Mouse (Mus musculus) urinary bladder, adult 18-20 months (tissue): Measurements from ENCODE around the gene Stab1.
A peak's percentile ranks its signal among the peaks of the same experiment; 100 is the strongest.

Source experiments
- DNase-seq, 2 experiments: peaks; one replicate each; pipeline ENCODE4 v3.0.0; 2022; ENCODE audit warnings: low spot score in 2 of 2, mixed read lengths in 2 of 2

Gene Stab1

DNA sequence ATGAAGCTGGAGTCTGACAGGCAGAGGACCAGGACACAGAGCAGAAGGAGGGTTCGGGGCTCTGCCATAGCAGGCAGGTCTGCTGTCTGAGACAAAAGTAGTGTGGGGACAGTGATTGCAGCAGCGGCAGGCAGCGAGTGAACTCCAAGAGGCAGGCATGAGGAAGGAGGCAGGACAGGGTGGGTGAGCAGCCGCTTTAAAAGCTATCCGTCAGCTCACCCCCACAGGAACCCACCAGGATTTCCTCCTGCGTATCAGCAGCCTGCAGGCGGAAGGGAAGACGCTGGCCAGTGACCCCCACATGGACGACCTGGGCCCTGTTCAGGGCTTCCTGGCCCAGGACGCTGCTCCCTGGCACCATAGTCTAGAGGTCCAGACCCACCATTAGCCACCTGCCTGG is at the start of gene Stab1:
Gene Stab1, minus strand, starts transcription at position 217 of the 400 bp plus-strand sequence.
- no peak for DNase-seq

DNA sequence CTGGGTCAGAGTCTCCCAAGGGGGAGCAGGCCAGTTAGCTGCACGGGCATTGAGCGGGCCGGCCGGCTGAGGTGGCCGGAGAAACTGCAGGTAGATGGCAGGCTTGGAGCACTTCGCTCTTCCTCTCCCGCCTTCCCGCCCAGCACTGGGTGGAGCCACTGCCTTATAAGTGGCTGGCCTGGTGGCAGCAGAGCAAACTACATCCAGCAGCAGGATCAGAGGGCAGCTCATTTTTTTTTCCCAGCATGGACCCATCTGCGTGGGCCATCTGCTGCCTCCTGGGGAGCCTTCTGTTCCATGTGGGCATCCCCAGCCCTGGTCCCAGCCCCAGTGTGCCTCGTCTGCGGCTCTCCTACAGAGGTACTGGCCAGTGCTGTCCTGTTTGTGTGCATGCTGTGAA is 49.2 kb upstream of the Stab1 start, which contains the start of gene Sema3g:
Gene Sema3g, plus strand, starts transcription at position 195 of the 400 bp plus-strand sequence.
- DNase-seq: peak in 1 of 2 experiments; percentile 45

DNA sequence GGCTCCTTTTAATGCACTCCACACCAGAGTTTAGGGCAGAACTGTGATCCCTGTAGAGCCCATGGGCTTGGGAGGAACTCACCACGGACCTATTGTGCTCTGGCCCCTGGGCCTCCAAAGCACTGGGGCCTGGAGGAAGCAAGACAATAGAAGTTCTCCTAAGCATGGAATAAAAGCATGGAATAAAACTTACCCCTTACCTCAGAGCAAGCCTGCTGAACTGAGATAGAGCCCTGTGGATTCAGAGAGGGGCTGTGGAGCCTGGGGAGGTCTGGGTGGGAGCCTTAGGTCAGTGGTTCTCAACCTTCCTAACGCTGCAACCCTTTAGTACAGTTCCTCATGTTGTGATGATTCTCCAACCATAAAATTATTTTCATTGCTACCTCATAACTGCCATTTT is 48.4 kb upstream of the Stab1 start, which contains the start of gene Nisch:
Gene Nisch, minus strand, starts transcription at position 101 of the 400 bp plus-strand sequence.
- DNase-seq: no peak

DNA sequence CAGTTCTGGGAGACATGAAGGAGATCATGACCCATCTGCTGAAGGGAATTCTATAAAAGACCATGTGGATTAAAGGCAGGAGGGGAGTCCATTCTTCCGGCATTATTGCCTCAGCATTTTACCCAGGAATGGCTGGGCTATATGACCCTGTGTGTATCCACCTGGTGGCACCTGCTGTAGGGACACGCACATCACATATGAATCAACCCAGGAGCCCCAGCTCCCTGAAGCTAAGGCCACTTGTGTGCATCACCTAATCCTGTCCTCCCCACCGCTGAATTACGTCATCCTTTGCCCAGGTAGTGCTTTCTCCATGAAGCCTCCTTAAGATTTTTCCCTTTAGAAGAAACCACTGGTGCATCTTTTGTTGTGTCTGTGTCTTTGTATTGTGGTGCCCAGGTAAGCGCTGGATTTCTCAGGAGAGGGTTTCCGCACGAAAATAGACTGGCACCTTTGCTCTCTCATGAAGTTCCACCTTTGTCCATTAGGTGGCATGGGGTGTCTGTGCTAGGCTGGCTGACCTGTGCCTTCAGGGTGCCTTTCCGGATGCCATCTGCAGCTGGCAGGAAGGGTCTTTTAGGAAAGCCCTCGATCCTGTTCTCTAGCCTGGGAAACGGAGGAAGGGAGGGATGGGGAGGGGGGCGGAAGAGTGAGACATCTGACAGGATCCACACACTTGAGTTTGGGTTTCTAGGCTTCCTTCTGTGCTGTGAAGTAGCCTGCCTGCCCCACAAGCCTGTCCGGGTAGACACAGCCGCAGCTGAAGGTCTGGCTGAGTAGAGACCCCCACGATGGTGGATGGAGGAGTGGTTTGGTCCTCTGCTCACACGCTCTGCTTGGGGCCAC is 46.9 kb upstream of the Stab1 start:
- DNase-seq: peak in 1 of 2 experiments; percentile 41

DNA sequence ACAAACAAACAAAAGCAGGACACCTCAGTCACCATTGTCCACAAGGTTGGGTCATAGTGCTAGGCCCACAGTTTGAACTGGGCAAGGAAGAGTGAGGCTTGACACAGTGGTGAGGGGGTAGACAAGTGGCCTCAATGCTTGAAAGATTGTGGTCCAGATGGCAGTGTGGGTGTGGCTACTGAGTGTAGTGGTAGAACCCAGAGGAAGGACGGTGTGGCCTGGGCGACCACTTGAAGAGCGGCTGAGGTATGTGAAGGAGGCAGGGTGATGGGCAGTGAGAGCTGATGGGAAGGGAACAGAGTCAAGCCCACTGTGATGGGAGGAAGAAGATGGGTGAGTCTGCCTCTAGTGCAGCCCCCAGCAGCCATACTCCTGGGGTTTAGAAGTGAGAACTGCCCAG is 46.2 kb upstream of the Stab1 start:
- no peak for DNase-seq

DNA sequence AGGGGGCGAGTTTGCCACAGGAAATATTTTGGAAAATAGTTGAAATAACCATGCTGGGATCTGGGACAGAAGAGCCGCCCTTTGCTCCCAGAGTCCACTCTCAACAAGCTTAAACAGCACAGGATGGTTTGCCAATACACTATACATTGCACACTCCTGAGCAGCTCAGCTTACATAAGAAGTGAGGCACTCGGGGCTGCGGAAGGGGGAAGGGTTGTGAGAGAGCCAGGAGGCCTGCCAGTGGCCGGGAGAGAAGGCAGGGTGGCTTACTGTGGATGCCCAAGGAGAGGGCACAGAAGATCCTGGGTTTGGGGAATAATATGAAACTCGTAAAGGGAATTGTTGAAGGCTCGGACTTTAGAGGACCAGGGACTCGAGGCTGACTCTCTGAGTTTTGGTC is 45.4 kb upstream of the Stab1 start:
- DNase-seq: no peak

DNA sequence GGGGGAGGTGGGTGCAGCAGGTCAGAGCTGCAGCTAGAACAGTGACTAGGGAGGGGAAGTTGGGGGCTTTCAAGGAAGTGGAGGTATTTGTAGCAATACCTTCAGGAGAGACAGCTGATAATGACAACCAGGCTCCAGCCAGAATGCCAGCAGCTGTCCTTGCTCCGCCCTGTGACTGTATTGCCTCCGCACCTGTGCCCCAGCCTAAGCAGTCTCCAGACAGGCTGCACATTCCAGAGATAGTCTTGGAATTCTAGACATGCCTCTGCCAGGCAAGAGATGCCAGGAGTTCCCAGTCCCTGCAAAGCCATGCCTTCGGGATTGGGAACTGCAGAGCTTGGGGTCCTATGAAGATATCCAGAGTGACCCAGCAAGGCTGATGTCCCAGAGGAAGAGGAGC is 44.1 kb upstream of the Stab1 start:
- no peak for DNase-seq

DNA sequence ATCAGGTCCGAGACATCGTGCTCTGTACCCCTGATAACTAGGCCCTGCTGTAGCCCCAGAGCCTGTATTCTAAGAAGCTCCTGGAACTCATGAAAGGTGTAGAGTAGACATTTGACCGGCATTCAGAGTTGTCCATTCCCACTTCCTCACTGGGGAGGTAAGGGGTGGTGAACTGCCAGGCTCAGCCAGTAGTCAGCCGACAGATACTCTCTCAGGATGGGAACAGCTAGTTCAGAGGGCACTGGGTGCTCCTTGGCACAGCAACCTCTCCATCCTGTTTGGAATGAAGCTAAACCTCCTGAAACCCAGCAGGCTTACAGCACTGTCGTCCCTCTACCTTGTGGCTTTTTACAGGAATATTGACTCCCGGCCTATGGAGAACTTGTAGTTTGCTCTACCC is 43.4 kb upstream of the Stab1 start:
- no peak for DNase-seq

DNA sequence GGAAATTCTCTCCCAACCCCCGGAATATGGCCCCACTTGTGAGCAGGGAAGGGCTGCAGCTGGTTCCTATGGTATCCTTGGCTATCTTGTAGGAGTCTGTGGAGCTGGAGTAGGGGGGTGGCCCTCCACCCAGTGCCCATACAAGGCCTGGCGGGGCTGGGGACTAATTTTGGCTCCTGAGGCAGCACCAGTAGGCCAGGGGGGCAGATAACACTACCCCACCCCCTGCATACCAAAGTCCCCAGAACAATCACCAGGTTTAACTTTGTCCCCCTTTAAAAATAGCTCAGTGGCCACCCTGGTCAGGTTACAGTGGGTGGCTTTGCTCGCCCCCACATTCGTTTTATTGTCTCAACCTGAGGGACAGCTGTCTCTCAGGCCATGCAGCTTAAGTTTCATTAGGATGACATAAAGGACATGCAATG is 40.7 kb upstream of the Stab1 start:
- no peak for DNase-seq

DNA sequence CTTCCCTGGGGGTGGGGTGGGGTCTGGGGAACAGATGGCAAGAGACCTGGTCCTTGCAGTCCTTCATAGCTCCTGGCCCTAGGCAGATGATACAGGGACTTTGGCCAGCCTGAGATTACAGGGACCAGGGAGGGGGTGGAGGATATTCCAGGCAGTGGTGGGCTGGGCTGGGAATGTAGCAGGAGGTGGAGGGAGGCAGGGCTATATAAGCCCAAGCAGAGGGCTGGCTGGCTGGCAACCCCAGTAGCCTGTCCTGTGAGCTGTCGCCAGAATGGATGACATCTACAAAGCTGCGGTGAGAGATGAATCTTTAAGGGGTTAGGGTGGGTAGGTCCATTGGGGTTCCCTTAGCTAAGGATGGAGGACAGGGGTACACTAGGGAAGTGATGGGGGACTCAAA is 39.6 kb upstream of the Stab1 start, which contains the start of gene Tnnc1:
Gene Tnnc1, plus strand, starts transcription at position 229 of the 400 bp plus-strand sequence.
- no peak for DNase-seq

DNA sequence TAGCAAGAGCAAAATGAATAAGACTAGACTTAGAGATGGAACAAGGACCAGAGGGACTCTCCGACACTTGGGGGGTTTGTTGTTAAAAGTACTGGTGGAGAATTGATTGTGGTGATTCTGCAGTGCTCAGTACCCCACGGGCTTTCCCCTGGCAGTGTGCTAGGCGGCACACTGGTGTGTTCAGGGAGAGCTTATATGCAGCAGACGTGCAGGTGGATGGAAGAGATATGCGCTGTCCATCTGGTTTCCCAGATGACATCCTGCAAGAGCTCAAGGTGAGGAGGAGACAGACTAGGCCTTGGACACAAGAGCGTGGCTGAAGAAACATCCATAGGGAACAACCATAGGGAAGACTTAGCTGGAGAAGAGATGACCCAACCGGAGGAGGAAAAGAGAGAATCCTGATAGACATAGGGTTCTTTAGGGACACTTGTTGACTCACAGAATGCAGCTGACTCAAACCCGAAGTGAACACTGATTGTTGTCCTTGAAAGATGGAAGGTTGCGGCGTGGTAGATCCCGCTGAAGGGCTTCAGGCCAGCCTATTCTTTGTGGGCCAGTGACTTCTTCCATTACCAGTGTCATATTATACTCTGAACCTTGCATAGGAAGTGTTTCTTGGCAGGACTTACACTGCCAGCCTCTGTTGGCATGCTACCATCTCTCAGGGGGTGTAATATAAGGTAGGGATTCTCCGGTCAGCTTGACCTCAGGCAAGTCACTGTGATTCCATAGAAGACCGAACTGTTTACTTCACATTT is 38.8 kb upstream of the Stab1 start:
- no peak for DNase-seq

DNA sequence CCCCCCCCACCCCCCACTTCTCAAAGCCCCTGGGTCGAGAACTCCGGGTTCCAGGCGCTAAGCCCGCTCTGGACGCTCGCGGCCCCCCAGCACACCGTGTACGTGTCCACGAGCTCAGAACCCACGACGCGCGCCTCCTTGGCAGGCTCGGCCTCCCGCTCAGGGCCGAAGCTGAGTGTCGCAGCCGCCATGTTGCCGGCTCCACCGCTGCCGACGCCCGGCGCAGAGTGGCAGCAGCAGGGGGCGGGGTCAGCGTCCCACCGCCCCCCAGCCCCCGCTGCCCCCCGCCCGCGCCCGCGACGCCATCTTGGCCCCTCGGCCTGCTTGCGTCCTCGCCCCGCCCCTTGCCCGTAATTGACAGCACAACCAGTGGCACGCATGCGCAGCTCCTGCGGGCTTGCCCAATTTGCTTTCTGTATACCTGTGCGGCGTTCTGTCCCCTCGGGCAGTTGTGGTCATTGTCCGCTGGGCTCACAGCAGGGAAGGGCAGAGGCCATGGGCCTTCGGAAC is 38.1 kb upstream of the Stab1 start:
- DNase-seq: peak; percentile 92 to 94

DNA sequence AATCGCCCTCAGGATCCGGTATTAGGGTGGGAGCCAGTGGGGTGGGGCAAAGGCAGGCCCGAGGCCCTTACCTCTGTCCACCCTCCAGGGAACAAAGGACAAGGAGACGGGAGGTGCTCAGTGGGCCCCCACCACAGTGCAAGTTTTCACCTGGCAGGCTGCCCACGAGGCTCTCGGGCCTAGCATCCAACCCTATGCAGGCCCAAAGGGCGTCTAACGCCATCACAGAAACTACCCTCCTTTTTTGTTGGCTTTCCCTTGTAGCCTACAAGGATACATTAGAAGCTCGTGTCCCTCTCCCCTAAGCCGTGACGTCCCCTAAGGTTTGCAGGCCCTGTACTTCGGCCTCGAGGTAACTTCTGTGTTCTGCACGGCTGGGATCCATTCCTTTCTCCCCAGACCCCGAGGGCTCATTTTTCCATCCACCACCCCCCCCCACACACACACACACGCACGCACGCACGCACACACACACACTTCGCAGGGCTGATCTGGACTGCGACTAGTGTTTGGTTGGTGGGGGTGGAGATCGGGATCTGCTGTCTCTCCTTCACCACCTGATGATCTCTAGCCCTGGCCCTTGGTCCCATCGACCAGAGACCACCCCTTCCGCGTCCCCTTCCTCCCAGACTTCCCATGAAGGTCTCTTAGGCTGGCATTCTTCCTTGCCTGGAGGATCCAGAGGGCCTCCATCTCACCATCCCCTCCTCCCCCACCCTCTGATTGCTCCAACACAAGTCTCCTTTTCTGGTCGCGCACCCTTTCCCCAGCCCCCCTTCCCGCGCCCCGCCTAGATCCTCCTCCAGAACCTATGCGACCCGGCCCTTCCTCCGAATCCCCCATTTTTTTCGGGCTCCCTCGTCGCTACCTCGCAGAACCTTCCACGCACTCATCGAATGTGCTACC is 37.4 kb upstream of the Stab1 start:
- peak in 1 of 2 experiments; percentile 46 for DNase-seq

DNA sequence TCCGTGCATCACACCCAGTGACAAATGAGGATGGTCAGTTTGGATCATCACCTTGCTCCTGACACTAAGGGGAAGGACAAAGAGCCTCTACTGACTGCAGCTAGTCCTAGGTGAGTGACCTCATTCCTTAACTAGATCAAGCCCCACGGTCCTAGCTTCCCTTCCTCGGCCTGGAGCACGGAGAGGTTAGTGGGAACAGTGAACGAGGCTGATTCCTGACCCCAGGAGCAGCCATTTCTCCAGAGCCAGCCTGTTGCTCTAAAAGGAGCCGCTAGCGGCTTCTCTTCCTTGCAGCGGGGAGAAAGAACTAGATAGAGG is 36.8 kb upstream of the Stab1 start:
- no peak for DNase-seq

DNA sequence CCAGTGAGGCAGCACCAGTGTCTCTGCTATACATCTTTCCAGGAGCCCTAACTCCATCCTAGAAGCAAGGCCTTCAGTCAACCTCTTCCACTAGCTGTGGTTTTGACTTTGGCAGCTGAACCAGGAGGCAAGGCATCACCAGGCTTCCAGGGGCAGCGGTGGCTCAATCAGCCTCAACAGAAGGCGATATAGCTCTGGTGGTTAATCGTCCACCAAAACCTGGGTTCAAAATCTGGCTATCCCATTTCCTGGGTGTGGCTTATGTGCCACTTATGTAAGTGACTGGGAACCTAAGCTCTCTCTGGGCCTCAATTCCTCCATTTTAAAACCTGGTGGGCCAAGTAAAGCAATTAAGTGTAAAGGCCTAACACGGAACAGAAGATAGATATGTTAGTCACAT is 36.4 kb upstream of the Stab1 start:
- DNase-seq: no peak

DNA sequence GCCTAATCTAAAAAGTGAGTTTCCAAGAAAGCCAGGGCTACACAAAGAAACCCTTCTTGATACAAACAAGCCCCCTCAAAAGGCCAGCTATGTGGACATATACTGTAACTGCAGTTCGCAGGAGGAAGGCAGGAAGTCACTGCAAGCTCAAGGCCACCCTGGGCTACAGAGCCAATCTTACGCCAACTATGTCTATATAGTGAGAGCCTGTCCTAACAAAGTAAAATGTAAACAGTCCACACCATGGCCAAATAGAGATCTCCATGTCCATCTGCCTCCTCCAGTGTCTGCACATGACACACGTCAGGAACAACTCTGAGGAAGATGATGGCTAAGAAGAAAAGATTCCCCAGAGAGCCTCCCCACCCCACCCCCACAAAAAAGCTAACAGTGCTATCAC is 31.6 kb upstream of the Stab1 start:
- no peak for DNase-seq

DNA sequence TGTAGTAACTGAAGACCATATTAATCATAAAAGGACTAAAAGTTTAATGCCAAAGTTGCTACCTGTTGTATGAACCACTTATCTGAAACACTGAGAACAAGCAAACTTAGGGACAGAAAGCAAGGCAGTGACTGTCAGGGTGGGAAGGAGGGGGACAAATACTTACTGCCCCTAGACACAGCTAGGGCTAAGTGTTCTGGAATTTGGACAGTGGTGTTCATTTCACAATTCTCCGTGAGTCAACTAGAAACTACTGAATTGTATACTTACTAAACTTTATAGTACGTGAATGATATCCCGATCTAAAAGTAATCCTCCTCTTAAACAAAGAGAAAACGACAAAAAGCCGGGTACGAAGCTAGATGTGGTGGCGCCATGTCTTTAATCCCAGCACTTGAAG is 31.2 kb upstream of the Stab1 start:
- no peak for DNase-seq

DNA sequence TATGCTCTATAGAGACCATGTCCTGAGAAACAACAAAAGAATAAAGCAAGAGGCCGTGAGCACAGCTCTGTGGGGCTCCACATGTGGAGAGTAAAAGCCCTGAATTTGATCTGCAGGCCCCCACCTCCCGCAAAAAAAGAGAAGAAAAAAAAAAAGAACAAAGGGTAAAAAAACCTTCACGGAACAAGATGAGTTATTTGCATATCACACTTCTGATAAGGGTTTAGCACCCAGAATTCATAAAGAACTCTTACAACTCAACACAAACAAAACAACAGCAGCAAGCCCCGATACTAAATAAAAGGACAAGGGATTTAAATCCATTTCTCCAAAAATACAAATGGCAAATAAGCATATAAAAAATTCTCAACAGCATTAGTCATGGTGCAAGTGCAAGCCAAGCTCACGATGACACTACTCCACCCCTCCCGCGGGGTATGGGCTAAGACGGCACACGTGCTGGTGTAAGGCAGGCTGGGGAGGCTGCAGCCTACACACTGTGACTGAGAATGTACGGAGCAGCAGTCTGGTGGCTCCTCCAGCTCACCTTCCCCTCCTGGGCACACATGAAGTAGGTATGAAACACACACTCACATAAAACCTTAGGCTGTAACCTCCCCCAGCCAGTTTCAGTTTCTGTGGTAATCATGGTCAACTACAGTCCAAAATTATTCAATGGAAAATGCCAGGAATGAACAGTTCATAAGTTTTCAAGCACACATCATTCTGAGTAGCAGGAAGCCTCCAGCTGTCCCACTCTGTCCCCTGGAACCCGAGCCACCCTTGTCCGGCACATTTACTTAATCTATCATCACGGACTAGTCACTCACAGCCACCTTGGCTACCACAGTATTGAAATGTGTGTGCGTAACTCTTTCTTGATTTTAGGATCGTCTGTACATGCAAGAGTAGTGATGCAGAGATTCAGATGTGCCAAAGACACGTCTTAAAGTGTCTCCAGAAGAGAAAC is 29.4 kb upstream of the Stab1 start:
- DNase-seq: peak in 1 of 2 experiments; percentile 64

DNA sequence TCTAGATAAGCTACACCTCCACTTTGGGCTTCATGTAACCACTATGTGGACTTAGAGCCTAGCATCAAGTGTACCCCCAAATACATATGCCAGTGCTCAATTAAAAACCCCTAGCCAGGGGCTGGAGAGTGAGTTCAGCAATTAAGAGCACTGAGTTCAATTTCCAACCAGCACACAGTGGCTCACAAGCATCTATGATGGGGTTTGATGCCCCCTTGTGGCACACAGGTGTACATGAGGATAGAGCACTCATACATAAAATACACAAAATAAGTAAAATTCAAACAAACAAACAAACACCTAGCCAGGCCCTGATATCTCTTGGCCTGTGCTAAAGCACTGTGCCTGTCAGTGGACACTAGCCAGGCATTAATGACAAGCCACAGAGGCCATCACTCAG is 27.5 kb upstream of the Stab1 start:
- no peak for DNase-seq

DNA sequence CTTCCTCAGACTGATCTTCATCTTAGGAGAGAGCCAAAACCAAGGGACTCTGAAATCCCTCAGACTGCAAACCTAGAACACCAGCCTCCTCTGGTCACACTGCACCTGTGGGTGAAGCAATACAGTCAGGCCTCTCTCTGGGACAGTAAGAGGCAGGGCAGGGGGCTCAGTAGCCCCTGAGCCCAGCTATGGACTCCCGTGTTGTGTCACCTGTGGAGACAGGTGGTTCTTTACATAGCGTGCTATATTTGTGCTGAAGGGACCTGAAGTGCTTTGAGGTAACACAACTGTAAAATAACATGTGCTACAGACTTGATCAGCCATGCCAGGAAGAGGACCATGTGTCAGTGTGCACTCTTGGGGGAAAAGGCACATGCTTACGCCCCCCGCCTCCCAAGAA is 27.1 kb upstream of the Stab1 start:
- DNase-seq: no peak
